Mouse (Mus musculus) adrenal gland (tissue): ENCODE results near the gene Ighmbp2.
"Not testable (repeated sequence)": the region's sequence is repeated elsewhere in the genome, so short reads cannot be mapped to it uniquely, and the experiment has no call there.

Experiments used
- intact Hi-C: fragments of 180-260 bp; cut with DNase I; formaldehyde crosslinking; loops from one replicate; pipeline ENCODE4 v1.15.1; 2025

The Ighmbp2 gene

DNA sequence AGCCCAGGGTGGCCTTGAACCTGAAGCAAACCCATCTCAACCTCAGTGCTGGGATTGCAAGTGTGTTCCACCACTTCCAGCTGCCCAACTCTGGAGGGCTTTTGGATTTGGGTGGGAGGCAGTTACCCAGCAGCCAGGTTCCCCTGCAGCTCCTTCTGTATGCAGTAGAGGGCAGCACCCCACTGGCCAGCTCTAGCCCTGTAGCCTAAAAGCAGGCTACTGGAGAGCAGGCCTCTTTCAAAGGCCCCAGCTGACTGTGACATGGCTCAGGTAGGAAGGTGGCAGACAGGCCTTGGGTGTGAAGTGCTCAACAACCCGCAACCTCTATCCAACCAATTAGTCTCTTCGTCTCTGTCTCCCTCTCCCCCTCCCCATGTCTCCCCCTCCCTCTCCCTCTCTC lies 9.2 kb upstream of the Ighmbp2 start:
- intact Hi-C loops: loop anchor here (5.0 kb wide), 2 partner anchors 65 to 85 kb away; no protein-coding TSS in a partner anchor

DNA sequence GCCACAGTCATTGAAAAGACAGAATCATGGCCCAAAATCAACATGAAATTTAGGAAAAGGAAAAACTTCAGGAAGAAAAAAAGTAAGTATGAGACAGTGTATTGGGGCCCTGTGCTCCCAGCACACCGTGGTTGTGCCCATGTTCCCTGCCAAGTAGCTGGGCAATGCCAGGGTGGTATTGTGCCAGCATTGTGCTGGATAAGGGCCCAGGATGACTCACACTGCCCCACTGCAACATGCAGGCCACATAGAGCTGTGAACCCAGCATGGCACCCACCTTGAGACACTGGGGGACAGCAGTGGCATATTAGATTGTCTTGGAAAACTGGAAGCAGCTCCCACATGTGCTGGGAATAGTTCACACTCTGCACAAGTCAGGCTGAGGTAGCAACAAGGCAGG lies 6.2 kb upstream of the Ighmbp2 start:
- intact Hi-C loops: no loop called here

DNA sequence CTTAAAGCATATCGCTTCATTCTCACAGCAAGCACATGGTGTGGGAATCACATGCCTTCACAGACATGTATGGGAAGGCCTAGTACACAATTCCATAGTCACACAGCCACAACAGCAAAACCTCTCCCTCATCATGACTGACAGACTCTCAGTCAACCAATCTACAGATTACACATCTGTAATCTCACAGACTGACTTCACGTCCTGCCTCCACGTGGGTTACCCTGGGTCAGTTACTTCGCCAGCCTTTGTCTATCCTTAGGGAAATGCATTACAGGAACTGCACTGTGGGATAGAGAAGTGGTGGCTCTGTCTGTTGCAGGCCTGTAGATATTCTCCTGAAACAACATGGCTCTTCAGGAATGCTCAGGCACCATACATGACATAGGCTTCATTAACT lies 931 bp downstream of the Ighmbp2 start:
- intact Hi-C loops: no loop called here

DNA sequence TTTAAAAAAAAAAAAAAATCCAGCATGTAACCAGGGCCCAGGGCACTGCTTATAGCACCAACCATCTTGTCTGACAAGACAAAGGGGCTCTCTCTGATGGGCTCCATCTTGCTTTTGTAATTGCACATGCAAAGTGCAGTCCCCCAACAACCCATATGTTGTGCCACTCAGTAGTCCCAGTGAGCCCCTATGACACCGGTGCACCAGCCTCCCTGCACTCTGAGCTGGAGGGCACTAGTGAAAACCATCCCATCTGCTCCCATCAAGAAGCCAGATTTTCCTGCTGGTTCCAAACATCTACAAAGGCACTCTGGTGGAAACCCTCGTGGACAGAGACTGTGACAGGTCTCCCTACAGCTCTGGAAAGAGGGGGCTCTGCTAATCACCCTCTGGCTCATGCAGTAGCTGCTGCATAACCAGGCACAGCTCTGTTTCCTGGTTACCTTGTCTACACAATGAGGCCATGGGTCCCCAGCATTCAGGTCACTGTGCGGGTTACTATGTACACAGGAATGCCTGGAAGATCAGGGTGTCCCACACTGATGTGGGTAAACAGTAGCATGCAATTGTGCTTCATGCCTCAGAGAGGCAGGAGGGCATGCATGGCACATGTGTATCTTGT lies 7.0 kb downstream of the Ighmbp2 start:
- intact Hi-C loops: no loop called here

DNA sequence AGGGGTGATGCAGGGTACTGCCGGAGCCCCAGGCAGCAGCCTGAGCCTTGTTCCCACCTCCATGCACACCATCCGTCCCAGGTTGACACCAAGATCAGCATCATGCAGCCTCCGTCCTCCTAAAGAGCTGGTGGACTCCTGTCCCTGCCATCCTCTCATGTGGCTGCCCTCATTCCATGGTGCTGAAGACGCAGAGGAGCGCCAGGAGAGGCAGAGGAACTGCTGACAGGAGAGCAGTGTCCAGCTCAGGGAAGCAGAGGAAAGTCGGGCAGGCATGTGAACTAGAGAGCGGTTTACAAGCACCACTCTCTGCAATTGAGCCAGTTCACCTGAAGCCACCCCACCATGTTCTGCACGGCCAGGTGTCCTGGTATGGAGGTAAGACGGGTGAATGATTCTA lies 9.5 kb downstream of the Ighmbp2 start:
- intact Hi-C loops: no loop called here

DNA sequence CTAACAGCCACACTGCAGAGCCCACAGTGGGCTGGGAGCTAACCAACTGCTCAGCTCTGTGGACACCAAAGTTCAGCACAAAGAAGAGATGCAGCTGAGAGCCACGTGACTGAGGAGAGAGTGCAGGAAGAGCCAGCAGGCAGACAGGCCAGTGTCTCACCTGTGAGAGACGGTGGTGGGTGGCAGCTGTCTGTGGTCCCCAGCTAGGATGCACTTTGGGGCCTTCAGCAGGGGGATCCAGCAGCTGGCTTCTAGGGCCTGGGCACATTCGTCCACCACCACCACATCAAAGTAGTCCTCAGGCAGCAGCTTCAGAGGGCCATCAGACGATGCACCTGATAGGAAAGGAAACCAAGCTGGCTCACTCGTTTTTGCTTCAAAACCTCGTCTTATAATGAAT lies 11.5 kb downstream of the Ighmbp2 start:
- intact Hi-C loops: no loop called here

DNA sequence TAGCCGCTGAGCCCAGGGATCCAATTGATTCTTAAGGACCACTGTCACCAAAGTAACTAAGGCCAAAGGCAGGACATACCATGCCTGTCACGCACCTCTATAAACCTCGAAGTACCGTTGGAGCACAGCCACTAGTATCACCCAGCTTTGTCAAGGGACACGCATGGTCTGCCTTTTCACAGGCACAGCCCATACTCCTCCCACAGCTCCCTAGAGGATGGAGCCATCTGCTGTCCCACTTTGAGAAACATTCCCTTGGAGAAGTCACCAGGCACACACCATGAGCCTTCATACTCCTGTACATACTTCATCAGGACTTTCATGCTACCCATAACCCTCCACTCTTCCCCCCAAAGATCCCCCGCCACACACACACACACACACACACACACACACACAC lies 13.0 kb downstream of the Ighmbp2 start:
- intact Hi-C loops: no loop called here

DNA sequence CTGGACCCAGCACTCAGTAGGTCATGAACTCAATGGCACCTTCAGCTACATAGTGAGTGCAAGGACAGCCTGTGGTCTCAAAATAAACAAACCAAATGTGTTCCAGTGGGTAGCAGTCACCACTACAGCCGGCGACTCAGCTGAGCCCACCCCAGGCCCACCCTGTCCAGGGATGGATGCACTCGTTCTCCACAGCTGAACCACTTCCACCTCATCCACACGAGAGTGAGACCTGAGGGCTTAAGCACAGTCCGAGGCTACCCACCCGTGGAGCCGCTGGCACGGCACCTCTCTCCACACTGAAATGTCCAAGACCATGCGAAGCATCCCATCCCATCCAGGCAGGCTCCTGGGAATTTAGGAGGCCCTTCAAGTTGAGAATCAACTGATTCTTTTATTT lies 13.5 kb downstream of the Ighmbp2 start:
- intact Hi-C loops: no loop called here

DNA sequence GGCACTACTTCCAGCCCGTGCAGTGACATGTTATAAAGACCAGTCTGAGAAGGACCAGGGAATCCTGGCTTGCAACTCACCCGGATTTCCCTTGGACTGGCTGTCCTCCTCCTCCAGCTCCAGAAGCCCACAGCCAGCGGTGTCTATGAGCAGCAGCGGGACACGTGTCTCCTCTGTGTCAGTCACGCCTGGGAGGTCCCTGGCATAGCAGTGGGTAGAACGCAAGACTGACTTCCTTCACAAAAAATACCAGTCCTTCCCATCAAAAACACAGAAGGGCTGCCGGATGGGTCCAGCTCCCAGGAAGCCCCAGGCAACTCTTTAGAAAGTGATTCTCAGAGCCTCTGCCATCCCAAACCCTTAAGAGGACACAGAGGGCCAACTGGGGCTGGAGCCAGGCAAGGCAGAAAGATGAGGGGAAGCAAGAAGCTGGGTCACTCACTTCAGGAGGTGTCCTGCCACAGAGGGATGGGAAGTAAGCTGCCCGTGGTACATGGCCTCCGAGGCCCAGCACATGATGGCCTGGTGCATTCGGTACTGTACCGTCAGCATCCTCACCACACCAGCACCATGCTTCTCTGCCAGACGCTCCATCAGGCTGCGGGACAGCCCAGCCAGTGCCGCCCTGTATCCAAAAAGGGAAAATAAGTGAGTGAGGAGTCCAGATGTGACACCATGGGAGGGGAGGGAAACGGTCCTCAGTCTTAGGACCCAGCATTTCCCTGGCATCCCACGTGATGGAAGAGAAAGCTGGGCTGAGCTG lies 14.4 kb downstream of the Ighmbp2 start:
- intact Hi-C loops: no loop called here

DNA sequence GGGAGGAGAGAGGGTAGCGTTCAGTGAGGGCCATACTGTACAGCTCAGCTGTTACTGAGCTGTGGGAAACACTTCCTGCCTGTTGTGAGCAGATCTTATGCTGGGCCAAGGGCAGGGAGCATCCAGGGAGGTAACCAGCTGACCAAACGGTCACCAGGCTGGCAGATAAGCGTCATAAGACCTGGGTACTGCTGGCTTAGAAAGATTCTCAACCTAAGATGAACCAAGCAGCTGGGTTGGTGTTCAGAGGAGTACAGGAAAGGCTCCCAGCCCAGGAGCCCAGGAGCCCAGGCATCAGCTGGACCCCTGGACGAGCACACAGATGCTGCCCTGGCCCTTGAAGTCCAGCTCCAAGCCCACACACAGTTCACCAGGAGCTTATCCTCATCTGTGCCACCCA lies 15.5 kb downstream of the Ighmbp2 start:
- intact Hi-C loops: no loop called here

DNA sequence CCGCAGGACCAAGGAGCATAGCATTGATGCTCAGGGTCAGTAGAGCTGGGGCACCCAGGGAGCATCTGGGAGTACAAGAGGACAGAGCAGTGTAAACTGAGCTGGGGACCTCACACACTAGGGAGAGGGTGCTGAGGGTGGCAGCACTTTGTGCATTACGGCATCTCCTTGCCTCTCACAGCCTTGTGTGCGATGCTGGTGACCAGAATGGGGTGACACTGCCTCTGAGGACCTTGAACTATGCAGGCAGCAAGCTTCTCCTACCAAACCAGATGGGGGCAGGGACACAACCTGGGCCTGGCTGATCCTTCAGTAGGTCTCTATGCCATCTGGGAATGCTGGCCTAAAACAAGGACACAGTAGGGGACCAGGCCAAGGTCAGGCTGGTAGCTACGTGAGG lies 16.1 kb downstream of the Ighmbp2 start:
- intact Hi-C loops: no loop called here

DNA sequence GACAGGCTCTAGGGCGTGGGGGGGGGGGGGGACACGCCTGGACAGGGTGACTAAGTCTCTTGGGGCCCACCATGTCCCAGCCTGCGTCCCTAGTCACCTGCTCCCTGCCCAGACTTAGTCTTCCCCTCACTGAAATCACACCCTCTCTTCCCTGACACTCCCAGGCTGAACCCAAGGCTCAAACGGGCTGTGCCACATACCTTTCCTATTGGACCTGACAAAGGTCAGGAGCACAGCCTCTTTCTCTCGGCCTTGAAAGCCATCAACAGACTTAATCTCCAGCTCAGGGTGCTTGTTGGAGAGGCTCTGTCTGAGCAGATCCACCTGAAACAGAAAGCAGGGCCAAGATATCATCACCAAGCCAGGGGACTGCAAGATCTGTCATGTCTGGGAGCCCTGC lies 16.7 kb downstream of the Ighmbp2 start:
- intact Hi-C loops: no loop called here

DNA sequence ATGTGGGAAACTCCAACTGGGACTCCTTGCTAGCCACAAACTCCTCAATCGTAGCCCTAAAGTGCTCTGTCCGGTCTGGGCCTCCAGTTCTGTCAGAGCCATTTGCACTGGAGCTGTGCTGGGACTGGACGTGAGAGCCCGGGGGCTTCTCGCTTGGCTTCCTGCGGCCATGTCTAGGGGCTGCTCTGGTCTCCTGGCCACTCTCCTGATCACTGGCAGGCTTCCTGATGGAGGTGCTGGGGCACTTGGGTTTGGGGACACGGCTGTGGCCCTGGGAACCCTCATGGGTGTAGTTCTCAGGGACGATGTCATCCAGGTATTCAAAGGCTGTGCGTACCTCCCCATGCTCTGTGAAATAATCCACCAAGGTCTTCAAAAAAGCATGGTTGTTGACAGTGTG lies 17.6 kb downstream of the Ighmbp2 start:
- intact Hi-C loops: no loop called here

DNA sequence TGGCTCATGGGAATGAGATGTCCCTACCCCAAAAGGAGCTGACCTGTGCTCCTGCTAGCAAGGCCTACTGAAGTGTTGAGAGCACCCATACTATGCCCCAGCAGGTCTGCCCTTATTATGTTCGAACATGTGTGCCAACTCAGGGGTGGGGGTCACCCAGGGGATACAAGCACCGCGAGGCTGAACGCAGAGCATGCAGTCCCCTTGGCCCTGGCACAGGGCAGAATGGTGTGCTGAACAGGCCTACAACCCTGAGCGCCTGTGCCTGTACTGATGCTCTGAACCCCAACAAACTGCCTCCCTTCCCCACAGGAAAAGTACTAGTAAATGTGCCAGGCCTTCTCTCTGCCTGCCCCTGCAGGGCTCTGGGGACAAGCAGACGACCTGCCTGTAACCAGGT lies 18.5 kb downstream of the Ighmbp2 start:
- intact Hi-C loops: no loop called here

DNA sequence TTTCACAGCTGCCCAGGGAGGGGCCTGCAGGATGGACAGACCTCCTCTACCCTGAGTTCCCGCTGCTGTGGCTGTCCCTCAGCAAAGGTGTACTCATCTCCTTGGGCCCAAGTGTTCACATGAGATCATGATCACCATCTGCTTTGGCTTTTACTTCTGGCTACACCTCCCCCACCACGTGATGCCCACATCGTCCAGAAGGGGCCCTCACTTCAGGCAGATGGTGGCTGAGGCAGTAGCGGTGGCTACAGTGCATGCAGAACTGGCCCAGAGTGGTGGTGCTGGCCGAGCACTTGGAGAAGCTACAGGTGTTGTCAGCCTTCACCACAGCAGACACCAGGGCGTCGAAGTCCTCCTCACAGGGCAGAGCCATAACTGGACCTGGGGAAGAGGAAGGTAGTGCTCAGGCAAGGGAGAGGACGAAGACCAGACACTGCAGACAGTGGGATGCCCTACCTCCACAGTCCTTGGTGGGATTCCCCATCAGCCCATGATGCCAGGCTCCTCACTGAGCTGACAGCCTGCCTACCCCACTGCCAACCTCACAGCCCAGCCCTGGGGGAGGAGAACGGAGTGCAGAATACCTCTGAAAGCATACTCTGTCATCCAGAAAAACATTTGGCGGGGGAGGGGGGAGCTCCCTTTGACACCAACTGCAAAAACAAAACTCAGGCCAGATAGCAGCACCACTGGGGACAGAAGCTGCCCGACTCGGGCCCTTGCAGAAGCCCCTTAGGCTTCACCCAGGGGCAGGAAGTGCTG lies 20.9 kb downstream of the Ighmbp2 start:
- intact Hi-C loops: no loop called here

DNA sequence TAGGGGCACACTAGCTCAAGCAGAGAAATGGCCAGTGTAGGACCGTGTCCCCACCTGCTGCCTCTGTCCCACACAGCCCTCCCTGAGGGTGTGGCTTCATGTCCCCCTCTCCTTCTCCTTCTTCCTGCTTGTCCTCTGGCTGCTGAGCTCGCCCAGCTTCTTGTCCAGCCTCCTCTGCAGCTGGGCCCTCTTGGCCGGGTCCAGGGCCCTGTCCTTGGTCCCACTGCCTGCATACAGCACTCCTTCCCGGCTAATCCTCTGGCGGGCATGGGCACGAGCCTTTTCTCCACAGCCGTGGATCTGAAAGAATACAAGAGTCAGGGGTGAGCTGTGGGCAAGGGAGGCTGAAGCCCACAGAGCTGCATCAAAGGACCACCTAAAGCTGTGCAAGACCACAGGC lies 21.5 kb downstream of the Ighmbp2 start:
- intact Hi-C loops: no loop called here

DNA sequence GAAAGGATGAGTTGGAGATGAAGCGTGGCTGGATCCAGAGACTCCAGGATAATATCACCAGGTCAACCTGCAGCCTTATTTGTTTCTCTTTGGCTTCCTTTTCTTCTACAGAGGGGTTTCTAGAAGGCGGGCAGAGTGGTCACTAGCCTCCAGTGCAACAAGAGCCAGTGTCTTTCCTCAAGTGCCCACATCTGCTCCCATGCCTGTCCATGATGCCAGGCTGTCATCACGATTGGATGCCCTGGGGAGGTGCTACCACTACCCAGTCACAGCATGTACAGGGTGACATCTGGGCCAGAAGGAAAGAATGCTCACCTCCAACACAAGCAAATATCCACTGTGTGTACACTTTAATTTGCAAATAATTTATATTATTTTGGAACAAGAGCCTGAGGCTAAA lies 22.2 kb downstream of the Ighmbp2 start:
- intact Hi-C loops: no loop called here

DNA sequence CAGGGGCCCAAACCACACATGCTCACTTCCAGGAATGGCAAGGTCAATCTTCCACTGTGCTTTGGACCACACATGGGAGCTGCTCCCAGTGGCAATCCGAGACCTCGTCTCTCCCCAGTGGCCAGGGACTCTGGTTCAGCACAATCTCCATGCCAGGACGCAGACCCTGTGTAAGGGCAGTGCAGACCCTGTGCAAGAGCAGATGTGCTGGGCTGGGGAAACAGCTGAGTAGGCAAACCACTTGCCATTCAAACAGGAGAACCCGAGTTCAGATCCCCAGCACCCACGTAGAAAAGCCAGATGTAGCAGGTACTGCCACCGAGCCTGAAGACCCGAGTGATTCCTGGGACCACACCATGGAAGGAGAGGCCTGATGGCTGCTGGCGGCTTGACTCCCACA lies 22.8 kb downstream of the Ighmbp2 start:
- intact Hi-C loops: no loop called here

DNA sequence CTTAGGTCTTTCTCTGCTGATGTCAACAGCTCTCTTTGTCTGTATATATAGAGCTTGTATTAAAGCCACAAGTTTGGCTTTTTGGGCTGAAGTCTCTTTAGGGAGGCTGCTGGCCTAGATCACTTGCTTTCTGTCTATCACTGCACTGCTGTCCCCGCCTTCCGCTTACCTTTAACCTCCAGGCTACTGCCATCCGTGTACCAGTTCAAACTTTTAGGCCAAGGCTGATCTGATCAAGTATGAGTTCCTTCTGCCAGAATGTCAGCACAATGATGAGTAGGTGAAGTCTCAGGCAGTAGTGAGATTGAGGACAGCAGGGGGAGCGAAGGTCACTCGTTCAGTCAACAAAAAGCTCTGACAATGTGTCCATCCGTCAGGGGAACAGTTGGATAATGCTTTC lies 57.6 kb downstream of the Ighmbp2 start:
- intact Hi-C loops: not testable (repeated sequence)

DNA sequence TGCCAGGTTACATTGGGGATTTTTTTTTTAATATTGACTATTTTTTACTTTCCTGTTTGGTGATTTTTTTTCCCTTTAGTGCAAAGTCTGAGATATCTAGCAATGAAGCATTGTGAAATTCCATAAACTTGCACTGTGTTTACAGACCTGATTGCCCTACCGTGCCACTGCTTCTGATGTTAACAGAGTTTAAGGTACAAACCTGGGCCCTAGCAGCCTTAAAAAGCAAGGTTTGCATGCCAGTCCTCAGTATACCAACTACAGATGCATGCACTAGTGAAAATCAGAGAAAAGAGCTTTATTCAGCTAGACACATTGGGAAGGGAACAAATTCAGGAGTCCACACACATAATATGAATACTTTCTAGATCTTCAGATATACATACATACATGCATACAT lies 67.9 kb downstream of the Ighmbp2 start:
- intact Hi-C loops: not testable (repeated sequence)
